Mouse (Mus musculus) macrophage (primary cell): ENCODE measurements around the gene Vmn1r4. TPM values are rescaled to one million over a fixed set of nuclear protein-coding genes. Genes with fewer than 3 reads are reported as not detected.

Source experiments
- H3K27ac ChIP-seq: fragments of 350-480 bp; formaldehyde crosslinking; 2 replicates; pipeline ENCODE4 v1.9.0; 2021
- H3K36me3 ChIP-seq: fragments of 350-480 bp; formaldehyde crosslinking; 2 replicates; pipeline ENCODE4 v1.9.0; 2021; ENCODE audit errors: inconsistent target
- H3K4me3 ChIP-seq: fragments of 350-480 bp; formaldehyde crosslinking; 2 replicates; pipeline ENCODE4 v1.9.0; 2021; ENCODE audit errors: inconsistent target
- H3K79me2 ChIP-seq: fragments of 350-480 bp; formaldehyde crosslinking; 2 replicates; pipeline ENCODE4 v1.9.0; 2021; ENCODE audit errors: inconsistent target
- WGBS: methylation state at CpG from one replicate; pipeline ENCODE4 v1.1.7; 2026; ENCODE audit warnings: inconsistent platforms; ENCODE audit not compliant: missing documents; 5-methylcytosine and 5-hydroxymethylcytosine counted together
- polyA plus RNA-seq: library from polyadenylated mRNA; stranded (reverse); fragments of 250-400 nt; gene quantifications from 3 replicates; pipeline ENCODE4 v1.2.4, GENCODE M21; 2018; ENCODE audit warnings: inconsistent platforms

Gene Vmn1r4
- polyA plus RNA-seq, 1 experiment from 2014 or later: 0.09 TPM

DNA sequence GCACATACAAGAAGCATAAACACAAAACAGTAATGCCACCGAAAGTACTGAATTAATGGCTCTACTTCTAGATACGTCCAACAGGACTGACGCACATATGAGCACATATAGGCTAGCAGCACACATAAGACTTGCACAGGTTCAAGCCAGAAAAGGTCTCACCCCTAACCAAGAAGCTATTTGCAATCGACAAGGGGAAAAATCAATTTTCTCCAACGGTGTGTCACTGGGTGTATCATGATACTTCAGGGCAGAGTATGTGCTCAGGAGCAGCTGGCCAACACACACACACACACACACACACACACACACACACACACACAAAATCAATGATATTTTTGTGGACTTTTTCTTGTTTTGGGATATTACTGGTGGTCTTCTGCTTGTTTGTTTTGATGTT is 18.3 kb upstream of the Vmn1r4 start:
- 97% methylated on average over 4 of the region's 5 CpGs for WGBS
- Histone ChIP-seq H3K36me3 (no peaks in the 10 kb centered on the region), H3K79me2 (peaks cover 64% of the 10 kb centered on the region), H3K4me3 (no peak overlapping the region), H3K27ac (no peak overlapping the region)

DNA sequence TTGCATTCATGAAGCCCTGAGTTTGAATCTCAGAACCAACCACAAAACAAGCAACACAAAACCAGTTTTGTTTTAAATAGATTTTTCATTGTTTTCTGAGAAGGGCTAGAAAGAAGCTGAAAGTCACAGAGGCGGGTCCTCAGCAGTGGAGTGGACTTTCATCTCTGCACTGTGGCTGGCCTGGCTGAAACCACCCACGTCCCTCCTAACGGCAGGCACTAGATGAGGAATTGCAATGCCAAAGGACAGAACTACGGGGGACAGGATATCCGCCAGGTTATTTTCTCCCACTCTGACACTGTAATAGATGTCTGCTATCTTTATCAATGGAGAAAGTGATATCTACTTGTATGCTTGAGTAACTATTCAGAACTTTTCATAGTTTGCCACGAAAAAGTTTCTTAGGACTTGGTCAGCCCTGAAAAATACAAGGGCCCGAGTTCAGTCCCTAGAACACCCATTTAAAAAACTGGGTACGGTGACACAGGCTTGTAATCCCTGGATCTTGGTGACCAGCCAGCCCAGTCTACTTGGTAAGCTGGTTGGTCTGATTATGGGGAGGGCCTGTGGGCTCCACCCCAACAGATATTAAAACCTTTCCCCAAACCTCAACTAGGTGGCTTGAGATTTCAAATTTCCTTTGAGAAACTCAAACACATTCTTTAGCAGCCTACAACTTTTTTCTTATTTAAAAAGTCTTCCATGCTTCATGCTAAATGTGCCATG is 17.5 kb upstream of the Vmn1r4 start:
- Histone ChIP-seq H3K79me2 (peaks cover 64% of the 10 kb centered on the region), H3K36me3 (no peaks in the 10 kb centered on the region), H3K4me3 (no peak overlapping the region), H3K27ac (no peak overlapping the region)
- WGBS: 94% methylated on average over 8 of the region's 8 CpGs

DNA sequence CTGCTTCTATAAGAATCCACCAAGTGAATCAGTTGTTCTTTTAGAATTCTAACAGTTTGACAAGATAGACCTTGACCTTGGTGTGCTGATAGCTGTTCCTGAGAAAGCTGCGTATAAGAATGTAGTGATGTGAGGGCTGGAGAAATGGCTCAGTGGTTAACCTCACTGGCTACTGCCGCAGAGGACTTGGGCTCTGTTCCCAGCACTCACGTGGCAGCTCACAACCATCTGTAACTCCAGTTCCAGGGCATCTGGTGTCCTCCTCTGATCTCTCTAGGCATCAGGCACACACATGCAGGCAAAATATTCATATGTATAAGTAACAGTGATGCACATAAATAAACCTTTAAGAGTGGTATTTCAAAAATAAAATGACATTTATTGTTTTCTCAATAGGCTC is 15.8 kb upstream of the Vmn1r4 start:
- no peaks in the 10 kb centered on the region for H3K36me3 ChIP-seq
- H3K79me2 ChIP-seq: peaks cover 58% of the 10 kb centered on the region
- no peak overlapping the region for H3K27ac ChIP-seq
- 93% methylated on average over 3 of the region's 3 CpGs for WGBS
- H3K4me3 ChIP-seq: no peak overlapping the region

DNA sequence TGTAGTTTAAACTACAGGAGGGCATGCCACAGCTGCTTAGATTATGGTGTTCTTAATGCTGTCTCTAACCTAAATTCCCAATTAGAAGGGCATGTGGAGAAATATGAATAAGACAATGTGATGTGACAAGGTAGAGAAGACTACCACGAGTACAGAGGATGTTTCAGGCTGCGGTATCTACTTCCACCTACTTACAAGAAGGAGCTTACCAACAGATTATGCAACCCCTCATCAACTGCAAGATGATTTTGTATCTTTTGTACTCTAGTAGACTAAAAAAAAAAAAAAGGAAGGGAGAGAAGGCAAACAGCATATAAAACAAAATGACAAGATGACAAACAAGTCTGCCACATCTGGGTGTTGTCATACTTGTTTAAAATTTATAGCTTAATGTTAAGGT is 15.4 kb upstream of the Vmn1r4 start:
- Histone ChIP-seq H3K79me2 (peaks cover 58% of the 10 kb centered on the region; the same call in 1 of the 2 replicates), H3K4me3 (no peak overlapping the region), H3K27ac (no peak overlapping the region), H3K36me3 (no peaks in the 10 kb centered on the region)
- WGBS: 33% methylated on average over 2 of the region's 2 CpGs

DNA sequence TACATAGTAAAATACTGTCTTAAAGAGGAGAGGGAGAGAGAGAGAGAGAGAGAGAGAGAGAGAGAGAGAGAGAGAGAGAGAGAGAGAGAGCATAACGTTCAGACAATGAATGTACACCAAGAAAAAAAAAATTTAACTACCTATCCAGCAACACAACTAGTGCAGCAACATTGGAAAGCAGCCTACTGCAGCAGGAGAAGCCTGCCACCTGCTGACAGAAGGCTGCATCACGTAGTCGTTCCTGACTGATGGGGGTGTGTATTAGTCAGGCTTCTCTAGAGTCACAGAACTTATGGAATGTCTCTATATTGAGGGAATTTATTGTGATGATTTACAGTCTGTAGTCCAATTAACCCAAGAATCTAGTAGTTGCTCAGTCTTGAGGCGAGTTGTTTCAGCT is 14.9 kb upstream of the Vmn1r4 start:
- H3K4me3 ChIP-seq: no peak overlapping the region
- H3K36me3 ChIP-seq: no peaks in the 10 kb centered on the region
- peaks cover 57% of the 10 kb centered on the region; the same call in 1 of the 2 replicates for H3K79me2 ChIP-seq
- no peak overlapping the region for H3K27ac ChIP-seq
- WGBS: 18% methylated on average over 4 of the region's 4 CpGs

DNA sequence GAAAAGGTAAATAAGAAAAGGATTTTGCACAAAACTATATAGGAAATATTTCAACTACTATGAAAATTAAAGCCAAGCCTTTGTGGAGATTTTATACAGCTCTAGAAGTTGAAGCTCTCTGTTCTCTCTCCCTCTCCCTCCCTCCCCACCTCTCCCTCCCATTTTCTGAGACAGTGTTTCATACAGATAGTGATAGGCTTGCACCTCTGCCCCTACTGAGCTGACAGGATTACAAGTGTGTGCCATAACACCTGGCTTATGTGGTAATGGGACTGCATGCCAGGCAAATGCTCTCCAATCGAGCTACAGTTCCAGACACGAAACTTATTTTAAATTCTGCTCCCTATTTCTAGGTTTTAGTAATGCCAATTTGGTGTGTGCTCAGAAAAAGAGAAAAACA is 12.9 kb upstream of the Vmn1r4 start:
- no peak overlapping the region for H3K4me3 ChIP-seq
- H3K27ac ChIP-seq: no peak overlapping the region
- WGBS: 79% methylated on average over 2 of the region's 2 CpGs
- no peaks in the 10 kb centered on the region for H3K36me3 ChIP-seq
- H3K79me2 ChIP-seq: peaks cover 55% of the 10 kb centered on the region; the same call in 1 of the 2 replicates

DNA sequence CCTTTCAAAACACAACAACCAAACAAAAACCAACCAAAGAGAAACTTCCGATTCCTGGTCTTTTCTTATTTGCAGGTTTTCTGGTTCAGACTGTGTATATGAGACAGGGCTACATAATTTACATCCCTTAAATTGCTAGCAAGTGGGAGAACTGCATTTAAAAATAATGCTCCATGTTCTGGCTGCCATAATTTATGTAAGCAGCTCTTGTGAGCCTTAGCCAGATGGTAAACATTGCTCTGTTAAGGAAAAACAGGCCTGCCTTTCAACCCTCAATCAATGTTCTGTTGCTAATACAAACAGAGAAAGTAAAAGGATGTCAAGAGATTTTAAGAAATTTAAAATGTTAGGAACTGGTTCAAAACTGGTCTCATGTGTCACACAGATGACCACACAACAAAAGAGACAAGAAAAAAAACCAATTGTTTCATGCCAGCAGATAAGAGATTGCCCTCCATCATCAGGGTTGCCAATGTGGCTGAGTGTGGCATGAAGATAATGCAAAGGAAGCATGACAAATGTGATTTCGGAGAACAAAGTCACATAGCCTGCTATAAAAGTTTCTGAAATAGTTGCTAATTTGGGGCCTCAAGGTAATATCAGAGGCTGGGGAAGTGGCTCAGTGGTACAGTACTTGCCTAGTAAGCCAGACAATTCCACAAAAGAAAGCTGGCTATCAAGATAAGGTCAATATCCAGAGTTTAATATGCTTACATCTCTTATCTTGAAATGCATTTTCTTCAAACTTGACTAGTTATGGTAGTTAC is 10.5 kb upstream of the Vmn1r4 start:
- Histone ChIP-seq H3K36me3 (no peaks in the 10 kb centered on the region), H3K27ac (no peak overlapping the region), H3K4me3 (no peak overlapping the region), H3K79me2 (peaks cover 68% of the 10 kb centered on the region)
- 93% methylated on average over 2 of the region's 2 CpGs for WGBS

DNA sequence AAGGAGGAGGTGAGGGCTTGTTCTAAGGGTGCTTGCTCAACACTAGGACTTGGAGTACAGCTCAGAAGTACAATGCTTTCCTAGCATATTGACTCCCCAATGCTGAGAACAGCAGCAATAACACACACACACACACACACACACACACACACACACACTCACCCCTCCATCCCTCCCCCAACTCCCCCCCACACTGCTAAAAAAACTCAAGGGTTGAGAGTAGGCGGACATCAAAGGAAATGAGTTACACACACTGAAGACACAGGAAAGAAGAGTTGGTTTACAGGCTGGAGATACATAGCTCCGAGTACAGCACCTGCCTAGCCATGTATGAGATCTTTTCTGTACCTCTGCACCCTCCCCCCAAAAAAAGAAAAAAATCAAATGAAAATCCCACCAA is 7.5 kb upstream of the Vmn1r4 start:
- H3K79me2 ChIP-seq: peaks cover 87% of the 10 kb centered on the region
- H3K36me3 ChIP-seq: no peaks in the 10 kb centered on the region
- H3K27ac ChIP-seq: no peak overlapping the region
- WGBS: 55% methylated on average over 2 of the region's 2 CpGs
- no peak overlapping the region for H3K4me3 ChIP-seq

DNA sequence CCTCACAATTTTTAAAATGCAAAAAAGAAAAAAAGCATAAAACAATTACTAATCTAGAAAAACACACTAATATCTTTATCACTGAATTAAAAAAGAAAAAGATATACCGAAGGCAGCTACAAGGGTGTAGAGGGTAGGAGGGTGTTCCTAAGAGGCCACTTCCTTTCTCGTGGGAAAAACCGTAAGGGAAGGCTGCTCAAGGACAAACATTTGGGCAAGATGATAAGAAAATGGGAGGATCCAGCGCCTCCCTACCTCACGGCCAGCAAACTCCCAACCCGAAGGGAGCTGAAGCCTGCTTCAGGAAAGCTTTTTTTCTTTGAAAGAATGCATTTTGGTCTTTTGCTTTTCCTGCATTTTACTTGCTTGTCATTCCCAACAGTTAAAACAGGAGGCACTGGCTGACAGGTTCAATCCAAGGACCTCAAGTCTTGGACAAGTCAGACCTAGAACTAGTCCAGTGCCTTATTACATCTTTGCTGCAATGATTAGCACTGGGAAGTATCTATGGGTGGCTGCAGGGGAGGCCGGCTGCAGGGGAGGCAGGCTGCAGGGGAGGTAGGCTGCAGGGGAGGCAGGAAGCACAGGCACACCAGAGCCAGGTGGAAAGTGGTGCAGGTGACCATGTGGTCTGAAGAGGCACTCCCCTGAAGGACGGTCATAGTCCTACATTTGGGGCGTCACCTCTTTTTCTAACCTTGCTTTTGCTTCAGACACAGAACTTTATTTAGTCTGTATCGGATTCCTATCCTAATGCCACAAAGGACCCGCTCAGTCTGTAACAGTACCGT is 6.0 kb upstream of the Vmn1r4 start:
- Histone ChIP-seq H3K27ac (no peak overlapping the region), H3K36me3 (no peaks in the 10 kb centered on the region), H3K79me2 (peaks cover 97% of the 10 kb centered on the region), H3K4me3 (no peak overlapping the region)
- WGBS: 49% methylated on average over 12 of the region's 12 CpGs

DNA sequence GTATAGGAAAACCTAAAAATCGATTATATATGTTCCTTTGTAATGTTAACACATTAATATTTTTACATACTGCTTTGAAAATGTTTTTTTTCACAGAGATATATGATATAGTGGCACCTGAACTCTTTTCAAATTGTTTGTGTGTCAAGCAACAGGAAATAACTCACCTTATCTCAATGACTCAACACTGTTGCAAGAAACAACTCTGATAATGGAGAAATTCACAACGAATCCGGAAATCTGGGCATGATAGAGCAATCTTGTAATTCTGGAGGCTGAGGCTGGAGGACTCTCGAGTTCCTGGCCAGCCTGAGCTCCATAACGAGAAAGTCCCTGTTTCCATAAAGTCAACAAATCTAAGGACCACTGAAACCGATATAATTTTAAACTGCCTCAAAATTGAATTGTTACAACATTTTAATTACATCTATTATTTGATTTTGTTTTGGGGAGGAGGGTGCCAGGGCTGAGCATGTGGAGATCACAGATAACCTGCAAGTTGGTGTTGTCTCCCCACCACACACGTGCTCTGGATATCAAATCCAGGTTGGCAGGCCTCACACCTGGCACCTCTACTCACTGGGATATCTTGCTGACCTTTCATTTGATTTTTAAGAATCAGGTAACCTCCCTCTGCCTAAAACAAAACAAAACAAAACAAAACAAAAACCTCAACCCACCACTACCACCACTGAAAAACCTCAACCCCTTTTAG is 4.3 kb upstream of the Vmn1r4 start:
- WGBS: 25% methylated on average over 6 of the region's 7 CpGs
- Histone ChIP-seq H3K27ac (no peak overlapping the region), H3K79me2 (peaks cover 86% of the 10 kb centered on the region), H3K4me3 (no peak overlapping the region), H3K36me3 (no peaks in the 10 kb centered on the region)

DNA sequence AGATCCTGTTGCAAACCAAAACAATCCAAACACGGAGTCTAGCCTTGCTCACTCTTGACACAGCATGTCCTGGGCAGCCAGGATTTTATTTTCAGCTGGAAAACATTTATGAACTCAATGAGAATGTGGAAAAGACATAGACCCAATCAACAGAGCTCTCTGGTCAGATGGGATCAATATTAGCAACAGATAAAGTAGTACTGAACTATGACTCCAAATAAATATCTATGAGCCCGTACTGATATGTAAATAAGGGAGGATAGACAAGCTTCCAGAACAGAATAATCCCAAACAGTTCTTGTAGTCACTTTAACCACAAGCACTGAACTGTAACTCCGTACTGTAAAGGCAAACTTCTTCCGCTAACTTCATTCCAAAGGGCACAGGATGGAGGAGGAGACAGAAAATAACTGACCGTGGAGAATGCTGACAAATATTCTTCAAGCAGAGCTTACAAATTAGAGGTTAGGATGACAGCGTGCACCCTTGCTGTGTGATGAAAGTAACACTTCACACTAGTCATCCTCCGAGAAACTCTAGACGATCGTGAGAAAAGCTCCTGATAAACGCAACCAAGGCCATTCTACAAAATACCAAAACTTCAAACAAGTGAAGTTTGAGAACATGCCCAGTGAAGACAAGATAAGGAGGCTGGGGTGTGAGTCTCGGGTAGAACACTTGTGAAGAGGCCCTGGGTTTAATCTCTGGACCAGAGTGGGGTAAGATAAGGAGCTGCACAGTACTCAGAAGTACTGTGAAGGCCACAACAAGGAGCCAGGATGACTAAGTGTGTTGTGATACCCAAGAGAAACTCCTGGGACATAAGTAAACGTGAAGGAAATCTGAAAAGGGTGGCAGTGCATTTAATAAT is 3.4 kb upstream of the Vmn1r4 start:
- Histone ChIP-seq H3K4me3 (no peak overlapping the region), H3K36me3 (no peaks in the 10 kb centered on the region), H3K27ac (no peak overlapping the region), H3K79me2 (peaks cover 77% of the 10 kb centered on the region)
- 82% methylated on average over 12 of the region's 12 CpGs for WGBS

DNA sequence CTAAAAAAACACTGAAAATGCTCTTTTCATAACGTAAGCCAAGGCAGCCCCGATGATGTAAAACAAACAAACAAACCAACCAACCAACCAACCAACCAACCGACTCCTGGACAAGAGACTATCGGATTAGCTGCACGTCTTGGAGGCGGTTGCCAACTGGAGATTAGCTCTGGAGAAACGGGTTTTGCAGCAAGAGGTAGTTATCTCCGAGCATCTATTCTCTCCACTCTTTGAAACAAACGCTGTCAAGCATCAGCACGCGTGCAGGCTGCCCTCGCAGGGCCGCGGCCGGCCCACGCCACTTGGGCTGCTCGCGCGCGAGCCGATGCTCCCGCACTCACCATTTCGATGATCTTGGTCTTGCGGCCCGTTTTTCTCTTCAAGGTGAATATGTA is 487 bp upstream of the Vmn1r4 start:
- WGBS: under 1% methylated on average over 25 of the region's 25 CpGs
- peaks cover 48% of the 10 kb centered on the region for H3K79me2 ChIP-seq
- H3K27ac ChIP-seq: no peak overlapping the region

DNA sequence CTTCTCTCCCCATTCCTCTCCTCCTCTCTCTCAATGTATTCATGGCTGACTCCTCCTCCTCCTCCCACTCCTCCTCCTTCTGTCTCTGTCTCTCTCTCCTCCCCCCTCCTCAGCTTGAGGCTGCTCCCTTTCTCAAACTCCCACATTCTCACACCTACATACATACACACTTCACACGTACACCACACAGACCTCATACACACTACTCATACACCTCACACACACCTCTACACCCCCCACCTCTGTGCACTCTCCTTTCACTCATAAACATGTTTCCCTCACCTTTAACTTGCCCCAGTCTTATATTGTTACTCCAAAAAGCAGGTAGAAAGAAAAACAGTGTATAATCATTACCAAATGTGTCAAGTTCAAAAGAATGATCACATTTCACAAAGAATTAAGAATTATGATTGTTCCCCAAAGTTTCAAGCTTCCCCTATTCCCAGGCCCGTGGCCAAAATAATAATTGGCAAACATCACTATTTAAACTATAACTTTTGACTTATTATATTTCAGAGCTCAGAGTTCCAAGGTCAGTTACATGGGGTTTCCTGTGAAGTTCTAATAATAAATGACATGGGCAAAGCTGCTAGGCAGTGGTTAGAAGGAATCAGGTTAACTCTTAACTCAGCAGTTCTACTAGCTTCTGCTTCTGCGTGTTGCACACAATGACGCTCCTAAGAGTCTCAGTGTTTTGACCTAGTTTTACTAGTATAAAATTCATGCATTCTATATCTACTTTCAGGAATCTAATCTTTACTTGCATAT is 8.0 kb downstream of the Vmn1r4 start:
- WGBS: 13% methylated on average over 4 of the region's 4 CpGs
- Histone ChIP-seq H3K4me3 (no peak overlapping the region), H3K79me2 (no peaks in the 10 kb centered on the region)

More for the DNA sequence above, 487 bp upstream of the Vmn1r4 start:
- Histone ChIP-seq H3K36me3 (no peaks in the 10 kb centered on the region), H3K4me3 (peak overlapping the region; percentile 64)

More for the DNA sequence above, 8.0 kb downstream of the Vmn1r4 start:
- no peaks in the 10 kb centered on the region for H3K36me3 ChIP-seq
- H3K27ac ChIP-seq: no peak overlapping the region
